ENCODE assay signal across 8 mouse cellular contexts in the genomic region with DNA sequence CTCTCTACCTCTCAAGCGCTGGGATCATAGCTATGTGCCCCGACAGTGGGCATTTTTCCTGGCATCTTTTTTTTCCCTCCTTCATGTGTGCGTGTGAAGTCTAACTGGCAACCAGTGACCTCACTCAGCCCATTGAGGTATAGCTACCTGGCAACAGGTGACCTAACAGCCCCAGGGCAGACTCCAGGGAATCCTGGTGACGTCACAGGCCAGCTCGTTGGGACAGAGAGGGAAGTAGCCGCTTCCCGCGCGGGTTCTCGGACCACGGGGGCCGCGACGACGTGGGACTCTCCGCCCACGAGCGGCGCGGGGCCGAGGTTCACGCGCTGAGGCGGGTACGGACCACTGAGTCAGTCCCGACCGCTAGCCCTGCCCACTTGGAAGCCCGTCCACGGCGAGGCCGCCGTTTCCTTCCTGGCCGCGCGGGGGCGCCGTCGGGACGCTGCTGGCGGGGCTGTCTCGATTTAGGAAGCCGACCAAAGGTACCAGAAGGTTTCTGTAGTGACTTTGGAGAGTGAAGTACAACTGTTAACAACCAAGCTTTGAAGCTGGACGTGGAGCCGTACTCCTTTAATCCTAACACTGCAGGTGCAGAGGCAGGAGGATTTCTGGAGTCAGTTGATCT. TPM values are rescaled to one million over a fixed set of nuclear protein-coding genes. Genes with fewer than 3 reads are reported as not detected.
DNase-seq lines count a peak whose midpoint lies in the region; ATAC-seq and TF ChIP-seq lines count a peak whose summit lies in the region.

A gene (plus strand): TSS at position 378 of the 625 bp plus-strand sequence.

- 0 out of 2 replicates have a peak within 1 kb of the TSS, but pooled peaks have one; percentile 28 for H3K9ac ChIP-seq in forebrain, embryonic 13.5 days
- H3K9ac ChIP-seq in neural tube, embryonic 15.5 days (replicated peaks): no peak within 1 kb of the TSS

- peaks cover 6% of the 10 kb centered on the region for H3K27me3 ChIP-seq in E14TG2a.4 (ENCODE audit: insufficient read depth, low read length)
- peaks cover 3% of the 10 kb centered on the region; the same call in 1 of the 2 replicates for H3K27me3 ChIP-seq in forebrain, embryonic 13.5 days
- H3K27me3 ChIP-seq in neural tube, embryonic 15.5 days (replicated peaks): peaks cover 4% of the 10 kb centered on the region; the same call in 1 of the 2 replicates

- no peak for TF ChIP-seq POLR2A in lung, adult 2 months (IDR thresholded peaks at IDR 0.05; ENCODE audit: borderline replicate concordance, extremely low read depth, low read depth, low read length)

- peaks cover 34% of the 10 kb centered on the region for H3K4me1 ChIP-seq in E14TG2a.4 (replicated peaks; ENCODE audit: low read depth, low read length)
- peaks cover 15% of the 10 kb centered on the region for H3K4me1 ChIP-seq in forebrain, embryonic 13.5 days
- no peaks in the 10 kb centered on the region for H3K4me1 ChIP-seq in lung, adult 2 months (ENCODE audit: control insufficient read depth, insufficient read depth, low read length)
- H3K4me1 ChIP-seq in neural tube, embryonic 15.5 days: peaks cover 4% of the 10 kb centered on the region

- no peak for TF ChIP-seq CTCF in E14TG2a.4 (conservative IDR thresholded peaks at IDR 0.05; ENCODE audit: low read length)
- peak; percentile 53 for TF ChIP-seq CTCF in lung, adult 2 months (IDR thresholded peaks at IDR 0.05; ENCODE audit: insufficient read depth, low read length)

- no peaks in the 10 kb centered on the region for H3K9me3 ChIP-seq in E14TG2a.4 (ENCODE audit: low read length)
- H3K9me3 ChIP-seq in forebrain, embryonic 13.5 days (replicated peaks): no peaks in the 10 kb centered on the region
- no peaks in the 10 kb centered on the region for H3K9me3 ChIP-seq in neural tube, embryonic 15.5 days (replicated peaks)

- DNase-seq in c-Kit-positive CD71-negative TER-119-negative erythroid progenitor cells, embryonic 14.5 days (ENCODE audit: low read depth): peak; percentile 40
- peak; percentile 77 to 87 for DNase-seq in heart, postnatal 10 days
- DNase-seq in kidney, postnatal 4 days: peak; percentile 83 to 87
- DNase-seq in lung, adult 2 months: peak; percentile 87
- DNase-seq in thymus, adult 18-20 months: peak; percentile 41 to 49

- H3K27ac ChIP-seq in forebrain, embryonic 13.5 days: no peak within 1 kb of the TSS
- no peak within 1 kb of the TSS for H3K27ac ChIP-seq in neural tube, embryonic 15.5 days (replicated peaks)

- WGBS in forebrain, embryonic 13.5 days: 8% methylated on average over 44 of the region's 44 CpGs
- WGBS in lung, adult 2 months: 6% methylated on average over 44 of the region's 44 CpGs
- 6% methylated on average over 43 of the region's 44 CpGs for WGBS in neural tube, embryonic 15.5 days

- H3K4me2 ChIP-seq in forebrain, embryonic 13.5 days: peak within 1 kb of the TSS; percentile 58
- H3K4me2 ChIP-seq in neural tube, embryonic 15.5 days: peak within 1 kb of the TSS; percentile 58

- ATAC-seq in forebrain, embryonic 13.5 days: no peak
- ATAC-seq in neural tube, embryonic 15.5 days (ENCODE audit: low FRiP score): no peak

- no peaks in the 10 kb centered on the region for H3K36me3 ChIP-seq in E14TG2a.4 (ENCODE audit: insufficient read depth, low read length)
- H3K36me3 ChIP-seq in forebrain, embryonic 13.5 days (ENCODE audit: poor library complexity, severe bottlenecking): no peaks in the 10 kb centered on the region
- H3K36me3 ChIP-seq in neural tube, embryonic 15.5 days: no peaks in the 10 kb centered on the region

- intact Hi-C loops in heart, postnatal 10 days (cut with DNase I): no loop called here

- peak within 1 kb of the TSS; percentile 81 for H3K4me3 ChIP-seq in E14TG2a.4 (replicated peaks; ENCODE audit: low read length)
- H3K4me3 ChIP-seq in forebrain, embryonic 13.5 days: peak within 1 kb of the TSS; percentile 34
- H3K4me3 ChIP-seq in lung, adult 2 months (replicated peaks; ENCODE audit: extremely low read depth, low read depth, low read length): peak within 1 kb of the TSS; percentile 73
- H3K4me3 ChIP-seq in neural tube, embryonic 15.5 days (replicated peaks): peak within 1 kb of the TSS; percentile 35

RNA-seq across cellular contexts. Expression of the gene that starts here (rescaled TPM):
- polyA plus RNA-seq in forebrain, embryonic 13.5 days (2015; fragmentation: Nextera tagmentation; extraction: Ambion mirVana): not detected in 2 replicates
- total RNA-seq in heart, postnatal 10 days (2021): not detected
- not detected in 2 replicates for polyA plus RNA-seq in lung, adult 2 months (2012; rRNA removed)
- polyA plus RNA-seq in neural tube, embryonic 15.5 days (2015; fragmentation: Nextera tagmentation; extraction: Ambion mirVana): not detected in 2 replicates

Comparison
In these comparisons a context has a peak if more than half of its experiments do, and no peak if none do; other contexts are left out.
1. Peak in DNase-seq in heart, postnatal 10 days; RNA of the gene not detected or under 1 TPM.
2. Peak in DNase-seq and H3K4me3 ChIP-seq in lung, adult 2 months; RNA of the gene not detected or under 1 TPM.